Mouse (Mus musculus): ENCODE data around the gene Tgif1. TPM values are rescaled to one million over a fixed set of nuclear protein-coding genes. Genes with fewer than 3 reads are reported as not detected.
A peak's percentile ranks its signal among the peaks of the same experiment; 100 is the strongest.

Gene Tgif1
- polyA plus RNA-seq, 1 experiment from 2014 or later = 92.4 TPM

GRCm38 (mm10) chr17:70823083-70823482 is 30.3 kb downstream of the Tgif1 start:
- H3K36me3 ChIP-seq (replicated peaks; ENCODE audit: control insufficient read depth, insufficient read depth, low read depth, low read length) = no peaks in the 10 kb centered on the region
- no peak overlapping the region for H3K4me2 ChIP-seq (ENCODE audit: low read depth, low read length)
- H3K4me3 ChIP-seq (ENCODE audit: low read depth, low read length) = no peak overlapping the region
- ATAC-seq (replicated peaks; ENCODE audit: insufficient number of reproducible peaks, low FRiP score, low TSS enrichment, low read depth) = no peak
- peaks cover 10% of the 10 kb centered on the region for H3K27me3 ChIP-seq (ENCODE audit: control insufficient read depth, insufficient read depth, low read length)
- H3K9ac ChIP-seq (replicated peaks; ENCODE audit: low read length) = no peak overlapping the region
- H3K4me1 ChIP-seq (ENCODE audit: control insufficient read depth, insufficient read depth, low read length) = no peaks in the 10 kb centered on the region
- H3K27ac ChIP-seq (replicated peaks; ENCODE audit: low read depth, low read length) = no peak overlapping the region
- no peaks in the 10 kb centered on the region for H3K9me3 ChIP-seq (replicated peaks; ENCODE audit: control insufficient read depth, low read length)
- no peak for DNase-seq (ENCODE audit: low spot score)
- 83% methylated on average over 8 of the region's 8 CpGs for WGBS

- peak overlapping the region; percentile 47 for H3K4me3 ChIP-seq (ENCODE audit: low read depth, low read length)
- H3K4me1 ChIP-seq (ENCODE audit: control insufficient read depth, insufficient read depth, low read length) = no peaks in the 10 kb centered on the region
- H3K9ac ChIP-seq (replicated peaks; ENCODE audit: low read length) = peak overlapping the region; percentile 56
- ATAC-seq (replicated peaks; ENCODE audit: insufficient number of reproducible peaks, low FRiP score, low TSS enrichment, low read depth) (peak; percentile 59; the same call in 1 of the 2 replicates), DNase-seq (ENCODE audit: low spot score) (peak; percentile 64)
- peak overlapping the region; percentile 89 for H3K4me2 ChIP-seq (ENCODE audit: low read depth, low read length)
- H3K27me3 ChIP-seq (ENCODE audit: control insufficient read depth, insufficient read depth, low read length) = peaks cover 10% of the 10 kb centered on the region
- 1% methylated on average over 46 of the region's 51 CpGs for WGBS
- H3K9me3 ChIP-seq (replicated peaks; ENCODE audit: control insufficient read depth, low read length) = no peaks in the 10 kb centered on the region
- no peaks in the 10 kb centered on the region for H3K36me3 ChIP-seq (replicated peaks; ENCODE audit: control insufficient read depth, insufficient read depth, low read depth, low read length)
- H3K27ac ChIP-seq (replicated peaks; ENCODE audit: low read depth, low read length) = no peak overlapping the region
Observed at GRCm38 (mm10) chr17:70817862-70818451, 35.4 kb downstream of the Tgif1 start.

GRCm38 (mm10) chr17:70815001-70815400 is 38.3 kb downstream of the Tgif1 start:
- H3K4me3 ChIP-seq (ENCODE audit: low read depth, low read length) = no peak overlapping the region
- H3K9ac ChIP-seq (replicated peaks; ENCODE audit: low read length) = no peak overlapping the region
- H3K36me3 ChIP-seq (replicated peaks; ENCODE audit: control insufficient read depth, insufficient read depth, low read depth, low read length) = no peaks in the 10 kb centered on the region
- H3K4me2 ChIP-seq (ENCODE audit: low read depth, low read length) = no peak overlapping the region
- no peaks in the 10 kb centered on the region for H3K4me1 ChIP-seq (ENCODE audit: control insufficient read depth, insufficient read depth, low read length)
- no peaks in the 10 kb centered on the region for H3K9me3 ChIP-seq (replicated peaks; ENCODE audit: control insufficient read depth, low read length)
- 51% methylated on average over 8 of the region's 8 CpGs for WGBS
- H3K27ac ChIP-seq (replicated peaks; ENCODE audit: low read depth, low read length) = no peak overlapping the region
- DNase-seq (ENCODE audit: low spot score) (peak; percentile 45), ATAC-seq (replicated peaks; ENCODE audit: insufficient number of reproducible peaks, low FRiP score, low TSS enrichment, low read depth) (no peak)
- H3K27me3 ChIP-seq (ENCODE audit: control insufficient read depth, insufficient read depth, low read length) = peaks cover 10% of the 10 kb centered on the region

GRCm38 (mm10) chr17:70810795-70811194 is 42.6 kb downstream of the Tgif1 start:
- H3K27me3 ChIP-seq (ENCODE audit: control insufficient read depth, insufficient read depth, low read length) = no peaks in the 10 kb centered on the region
- WGBS = 76% methylated on average over 5 of the region's 5 CpGs
- H3K4me1 ChIP-seq (ENCODE audit: control insufficient read depth, insufficient read depth, low read length) = no peaks in the 10 kb centered on the region
- no peak overlapping the region for H3K4me2 ChIP-seq (ENCODE audit: low read depth, low read length)
- no peak for ATAC-seq (replicated peaks; ENCODE audit: insufficient number of reproducible peaks, low FRiP score, low TSS enrichment, low read depth)
- H3K36me3 ChIP-seq (replicated peaks; ENCODE audit: control insufficient read depth, insufficient read depth, low read depth, low read length) = no peaks in the 10 kb centered on the region
- H3K9me3 ChIP-seq (replicated peaks; ENCODE audit: control insufficient read depth, low read length) = no peaks in the 10 kb centered on the region
- H3K4me3 ChIP-seq (ENCODE audit: low read depth, low read length) = no peak overlapping the region
- no peak for DNase-seq (ENCODE audit: low spot score)
- H3K27ac ChIP-seq (replicated peaks; ENCODE audit: low read depth, low read length) = no peak overlapping the region
- no peak overlapping the region for H3K9ac ChIP-seq (replicated peaks; ENCODE audit: low read length)

GRCm38 (mm10) chr17:70809776-70810175 is 43.6 kb downstream of the Tgif1 start:
- Histone ChIP-seq H3K9me3 (replicated peaks; ENCODE audit: control insufficient read depth, low read length) (no peaks in the 10 kb centered on the region), H3K27ac (replicated peaks; ENCODE audit: low read depth, low read length) (no peak overlapping the region), H3K27me3 (ENCODE audit: control insufficient read depth, insufficient read depth, low read length) (no peaks in the 10 kb centered on the region), H3K4me3 (ENCODE audit: low read depth, low read length) (no peak overlapping the region), H3K4me1 (ENCODE audit: control insufficient read depth, insufficient read depth, low read length) (no peaks in the 10 kb centered on the region), H3K36me3 (replicated peaks; ENCODE audit: control insufficient read depth, insufficient read depth, low read depth, low read length) (no peaks in the 10 kb centered on the region), H3K9ac (replicated peaks; ENCODE audit: low read length) (no peak overlapping the region), H3K4me2 (ENCODE audit: low read depth, low read length) (no peak overlapping the region)
- ATAC-seq (replicated peaks; ENCODE audit: insufficient number of reproducible peaks, low FRiP score, low TSS enrichment, low read depth) (no peak), DNase-seq (ENCODE audit: low spot score) (no peak)
- WGBS = 44% methylated on average over 3 of the region's 3 CpGs

- no peaks in the 10 kb centered on the region for H3K4me1 ChIP-seq (ENCODE audit: control insufficient read depth, insufficient read depth, low read length)
- H3K9me3 ChIP-seq (replicated peaks; ENCODE audit: control insufficient read depth, low read length) = no peaks in the 10 kb centered on the region
- ATAC-seq (replicated peaks; ENCODE audit: insufficient number of reproducible peaks, low FRiP score, low TSS enrichment, low read depth) (no peak), DNase-seq (ENCODE audit: low spot score) (no peak)
- H3K9ac ChIP-seq (replicated peaks; ENCODE audit: low read length) = no peak overlapping the region
- no peak overlapping the region for H3K4me3 ChIP-seq (ENCODE audit: low read depth, low read length)
- H3K4me2 ChIP-seq (ENCODE audit: low read depth, low read length) = no peak overlapping the region
- no peaks in the 10 kb centered on the region for H3K27me3 ChIP-seq (ENCODE audit: control insufficient read depth, insufficient read depth, low read length)
- no peak overlapping the region for H3K27ac ChIP-seq (replicated peaks; ENCODE audit: low read depth, low read length)
- WGBS = 36% methylated on average over 14 of the region's 14 CpGs
- no peaks in the 10 kb centered on the region for H3K36me3 ChIP-seq (replicated peaks; ENCODE audit: control insufficient read depth, insufficient read depth, low read depth, low read length)
Observed at GRCm38 (mm10) chr17:70808837-70809236, 44.5 kb downstream of the Tgif1 start.

GRCm38 (mm10) chr17:70807885-70808284 is 45.5 kb downstream of the Tgif1 start:
- no peak for DNase-seq (ENCODE audit: low spot score)
- no peak for ATAC-seq (replicated peaks; ENCODE audit: insufficient number of reproducible peaks, low FRiP score, low TSS enrichment, low read depth)
- Histone ChIP-seq H3K4me1 (ENCODE audit: control insufficient read depth, insufficient read depth, low read length) (no peaks in the 10 kb centered on the region), H3K27ac (replicated peaks; ENCODE audit: low read depth, low read length) (no peak overlapping the region), H3K36me3 (replicated peaks; ENCODE audit: control insufficient read depth, insufficient read depth, low read depth, low read length) (no peaks in the 10 kb centered on the region), H3K9me3 (replicated peaks; ENCODE audit: control insufficient read depth, low read length) (no peaks in the 10 kb centered on the region), H3K9ac (replicated peaks; ENCODE audit: low read length) (no peak overlapping the region), H3K4me3 (ENCODE audit: low read depth, low read length) (no peak overlapping the region), H3K4me2 (ENCODE audit: low read depth, low read length) (no peak overlapping the region), H3K27me3 (ENCODE audit: control insufficient read depth, insufficient read depth, low read length) (no peaks in the 10 kb centered on the region)
- WGBS = 92% methylated on average over 1 of the region's 1 CpGs

- Histone ChIP-seq H3K36me3 (replicated peaks; ENCODE audit: control insufficient read depth, insufficient read depth, low read depth, low read length) (no peaks in the 10 kb centered on the region), H3K9ac (replicated peaks; ENCODE audit: low read length) (no peak overlapping the region), H3K4me2 (ENCODE audit: low read depth, low read length) (no peak overlapping the region), H3K27ac (replicated peaks; ENCODE audit: low read depth, low read length) (no peak overlapping the region), H3K4me1 (ENCODE audit: control insufficient read depth, insufficient read depth, low read length) (no peaks in the 10 kb centered on the region), H3K9me3 (replicated peaks; ENCODE audit: control insufficient read depth, low read length) (no peaks in the 10 kb centered on the region), H3K27me3 (ENCODE audit: control insufficient read depth, insufficient read depth, low read length) (no peaks in the 10 kb centered on the region), H3K4me3 (ENCODE audit: low read depth, low read length) (no peak overlapping the region)
- no peak for DNase-seq (ENCODE audit: low spot score)
- no peak for ATAC-seq (replicated peaks; ENCODE audit: insufficient number of reproducible peaks, low FRiP score, low TSS enrichment, low read depth)
- 95% methylated on average over 2 of the region's 2 CpGs for WGBS
Observed at GRCm38 (mm10) chr17:70806600-70806999, 46.7 kb downstream of the Tgif1 start.
